Mouse (Mus musculus): Measurements from ENCODE around the gene Kcnab1.

DNA sequence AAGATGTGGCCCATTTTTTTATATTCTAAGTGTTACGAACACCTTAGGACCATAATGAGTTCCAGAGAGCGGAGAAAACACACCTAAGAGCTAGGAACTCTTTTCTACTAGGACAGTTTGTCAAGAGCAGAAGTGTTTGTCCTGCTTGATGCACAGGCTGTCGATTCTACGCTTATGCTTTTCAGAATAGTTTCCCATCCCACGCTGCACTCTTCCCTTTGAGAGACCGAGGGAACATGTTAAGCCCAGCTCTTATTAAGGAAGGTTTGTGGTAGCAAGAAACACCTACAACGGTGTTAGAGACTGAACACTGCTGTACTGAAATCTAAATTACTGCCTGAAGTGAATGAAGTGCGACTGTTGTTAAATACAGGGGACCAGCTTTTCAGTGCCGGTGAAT lies 1.0 kb downstream of the Kcnab1 start:
- no peak for TF ChIP-seq POLR2A (IDR thresholded peaks at IDR 0.05; ENCODE audit: borderline replicate concordance, low read depth, low read length)
- no peak for TF ChIP-seq CTCF (IDR thresholded peaks at IDR 0.05; ENCODE audit: low read depth, low read length)

Measured in bone marrow macrophage, adult 2 months (primary cell).